Mouse (Mus musculus): ENCODE measurements around the gene Zranb1. TPM values are rescaled to one million over a fixed set of nuclear protein-coding genes. Genes with fewer than 3 reads are reported as not detected.

Zranb1 gene
- polyA plus RNA-seq, 1 experiment = 8.2 TPM

DNA sequence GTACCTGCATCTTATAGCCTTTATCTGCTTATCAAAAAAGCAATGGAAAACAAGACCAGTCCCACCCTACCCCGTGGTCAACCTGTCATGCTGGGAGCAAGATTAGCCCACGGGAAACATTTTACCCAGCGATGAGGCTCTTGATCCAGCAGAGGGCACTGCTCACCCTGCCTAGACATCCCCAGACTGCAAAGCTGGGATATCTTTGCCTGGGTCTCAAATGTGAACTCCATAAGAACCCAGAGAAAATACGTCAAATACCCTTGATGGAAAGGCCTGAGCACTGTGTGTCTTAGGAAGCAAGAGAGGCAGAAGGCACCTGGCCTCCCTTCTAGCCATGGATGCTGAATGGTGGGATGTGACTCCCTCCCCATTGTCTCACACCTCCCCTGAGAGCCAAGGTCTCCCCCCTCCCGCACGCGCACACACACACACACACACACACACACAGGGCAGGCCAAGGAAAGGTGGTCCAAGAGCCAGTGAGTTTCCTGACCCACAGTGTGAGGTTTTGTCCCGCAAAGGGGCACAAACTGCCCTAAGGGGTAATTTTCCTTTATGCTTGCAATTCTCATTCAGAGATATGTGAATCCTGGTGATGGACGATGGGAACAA, 101.8 kb downstream of the Zranb1 start:
- 41% methylated on average over 9 of the region's 9 CpGs for WGBS
- H3K36me3 ChIP-seq (ENCODE audit: control insufficient read depth, insufficient read depth, low read length) = no peaks in the 10 kb centered on the region
- peak; percentile 90 for TF ChIP-seq CTCF (conservative IDR thresholded peaks at IDR 0.05; ENCODE audit: insufficient read depth, insufficient read length, low read depth, low read length)
- TF ChIP-seq POLR2A (IDR thresholded peaks at IDR 0.05; ENCODE audit: low read depth, low read length) = no peak
- H3K4me3 ChIP-seq (ENCODE audit: insufficient read depth, low read depth, low read length) = no peak overlapping the region
- peaks cover 9% of the 10 kb centered on the region; the same call in 1 of the 2 replicates for H3K4me1 ChIP-seq (ENCODE audit: control insufficient read depth, insufficient read depth, low read length)
- peak; percentile 75 for DNase-seq
- no peaks in the 10 kb centered on the region for H3K27me3 ChIP-seq (replicated peaks; ENCODE audit: control insufficient read depth, insufficient read depth, low read length)
- no peak overlapping the region for H3K27ac ChIP-seq (ENCODE audit: insufficient read depth, low read depth, low read length)

DNA sequence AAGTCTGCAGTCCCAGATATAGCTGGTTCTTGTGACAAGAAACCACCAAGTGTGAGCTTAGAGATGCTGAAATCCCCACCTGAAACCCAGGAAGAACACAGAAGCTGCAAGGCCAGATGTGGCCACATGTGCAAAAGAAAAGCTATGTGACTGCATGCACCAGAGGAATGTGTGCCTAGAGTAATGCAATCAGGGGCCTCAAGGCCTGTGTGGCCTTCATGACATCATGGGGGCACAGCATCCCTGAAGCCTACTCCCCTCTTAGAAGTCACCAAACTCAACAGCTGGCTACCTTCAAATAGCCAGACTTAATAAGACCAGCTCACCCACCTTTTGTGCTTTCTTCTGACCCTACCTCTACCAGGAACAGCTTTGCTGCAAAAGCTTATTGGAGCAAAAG, 105.0 kb downstream of the Zranb1 start:
- DNase-seq = no peak
- H3K27ac ChIP-seq (ENCODE audit: insufficient read depth, low read depth, low read length) = no peak overlapping the region
- peaks cover 12% of the 10 kb centered on the region; the same call in 1 of the 2 replicates for H3K4me1 ChIP-seq (ENCODE audit: control insufficient read depth, insufficient read depth, low read length)
- no peaks in the 10 kb centered on the region for H3K36me3 ChIP-seq (ENCODE audit: control insufficient read depth, insufficient read depth, low read length)
- H3K27me3 ChIP-seq (replicated peaks; ENCODE audit: control insufficient read depth, insufficient read depth, low read length) = no peaks in the 10 kb centered on the region
- no peak overlapping the region for H3K4me3 ChIP-seq (ENCODE audit: insufficient read depth, low read depth, low read length)
- TF ChIP-seq CTCF (conservative IDR thresholded peaks at IDR 0.05; ENCODE audit: insufficient read depth, insufficient read length, low read depth, low read length) (no peak), POLR2A (IDR thresholded peaks at IDR 0.05; ENCODE audit: low read depth, low read length) (no peak)

Other genes starting within 250 kb of the Zranb1 start
- 29.3 and 31.1 TPM in 2 replicates for gene Fam53b, start 117.3 kb upstream of the Zranb1 start, polyA plus RNA-seq (2012; rRNA removed)
- 7.7 and 13.0 TPM in 2 replicates for gene Eef1akmt2, start 78.5 kb upstream of the Zranb1 start, polyA plus RNA-seq (2012; rRNA removed)
- 15.7 and 17.9 TPM in 2 replicates for gene Abraxas2, start 71.9 kb upstream of the Zranb1 start, polyA plus RNA-seq (2012; rRNA removed)
- 14.8 and 15.3 TPM in 2 replicates for gene Fgfr2, start 192.2 kb downstream of the Zranb1 start, polyA plus RNA-seq (2012; rRNA removed)
- 48.6 and 57.5 TPM in 2 replicates for gene Ctbp2, start 193.2 kb downstream of the Zranb1 start, polyA plus RNA-seq (2012; rRNA removed)